Mouse (Mus musculus) lung, adult 2 months (tissue): Measurements from ENCODE around the gene Defb25.

Source experiments
- CTCF ChIP-seq: fragments of 200-500 bp; IDR thresholded peaks from 2 replicates; pipeline ENCODE4 v1.5.1; 2011; ENCODE audit warnings: mild to moderate bottlenecking, low read length, control low read depth; ENCODE audit not compliant: insufficient read depth
- POLR2A ChIP-seq: fragments of 200-500 bp; IDR thresholded peaks from 2 replicates; pipeline ENCODE4 v1.6.1; 2011; ENCODE audit warnings: low read depth, mild to moderate bottlenecking, control low read depth, low read length, borderline replicate concordance; ENCODE audit errors: extremely low read depth

GRCm38 (mm10) chr2:152653874-152654715, 31.2 kb upstream of the Defb25 start:
- TF ChIP-seq POLR2A (no peak), CTCF (no peak)
